ENCODE assay signal across 8 mouse cellular contexts in the genomic region with DNA sequence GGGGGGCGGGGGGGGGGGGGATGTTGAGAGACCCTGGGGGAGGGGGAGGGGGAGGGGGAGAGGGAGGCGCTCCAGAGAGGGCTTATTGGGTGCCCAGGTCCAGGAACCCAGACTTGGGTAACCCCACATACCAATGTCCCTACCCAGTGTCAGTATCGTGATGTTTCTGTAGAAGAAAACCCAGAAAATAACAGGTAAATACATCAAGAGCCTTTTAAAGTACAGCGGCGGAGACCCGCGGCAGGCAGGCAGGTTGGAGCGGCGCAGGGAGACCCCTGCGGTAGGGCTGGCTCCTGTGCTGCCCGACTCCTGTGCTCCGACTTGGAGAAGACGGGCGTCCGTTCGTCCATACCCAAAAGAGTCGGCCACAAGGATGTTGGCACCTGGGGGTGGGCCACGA. TPM values are rescaled to one million over a fixed set of nuclear protein-coding genes. Genes with fewer than 3 reads are reported as not detected.
DNase-seq lines count a peak whose midpoint lies in the region; ATAC-seq and TF ChIP-seq lines count a peak whose summit lies in the region.

No protein-coding gene starts in this region.

- no peak; the same call in 1 of the 2 replicates for ATAC-seq in kidney, embryonic 14.5 days (ENCODE audit: low FRiP score, low TSS enrichment)
- ATAC-seq in intestine, postnatal 0 days, result no peak
- ATAC-seq in neural tube, embryonic 13.5 days (ENCODE audit: low read depth), result peak; percentile 30; the same call in 1 of the 2 replicates

- H3K4me2 ChIP-seq in kidney, embryonic 14.5 days (replicated peaks; ENCODE audit: low read depth, low read length), result peak overlapping the region; percentile 54
- peak overlapping the region; percentile 64 for H3K4me2 ChIP-seq in intestine, postnatal 0 days (replicated peaks; ENCODE audit: low read depth)
- peak overlapping the region; percentile 59 for H3K4me2 ChIP-seq in neural tube, embryonic 13.5 days

- no peak for TF ChIP-seq CTCF in intestine, postnatal 0 days (IDR thresholded peaks at IDR 0.05; ENCODE audit: low read depth)

- peaks cover 5% of the 10 kb centered on the region; the same call in 1 of the 2 replicates for H3K4me1 ChIP-seq in kidney, embryonic 14.5 days (ENCODE audit: control insufficient read depth, insufficient read depth, low read length)
- no peaks in the 10 kb centered on the region for H3K4me1 ChIP-seq in intestine, postnatal 0 days (replicated peaks; ENCODE audit: control insufficient read depth, insufficient read depth, low read length)
- H3K4me1 ChIP-seq in neural tube, embryonic 13.5 days (replicated peaks), result no peaks in the 10 kb centered on the region; the same call in 1 of the 2 replicates

- H3K9ac ChIP-seq in kidney, embryonic 14.5 days (ENCODE audit: low read depth, low read length), result no peak overlapping the region
- no peak overlapping the region for H3K9ac ChIP-seq in intestine, postnatal 0 days (ENCODE audit: low read depth, low read length)
- H3K9ac ChIP-seq in neural tube, embryonic 13.5 days, result no peak overlapping the region

- H3K27me3 ChIP-seq in kidney, embryonic 14.5 days (ENCODE audit: control insufficient read depth, insufficient read depth, low read length), result peaks cover 61% of the 10 kb centered on the region
- peaks cover 75% of the 10 kb centered on the region for H3K27me3 ChIP-seq in intestine, postnatal 0 days (replicated peaks; ENCODE audit: control insufficient read depth, insufficient read depth, low read length)
- peaks cover 89% of the 10 kb centered on the region for H3K27me3 ChIP-seq in neural tube, embryonic 13.5 days

- DNase-seq in kidney, postnatal 4 days, result no peak
- DNase-seq in embryo, embryonic 10.5 days (ENCODE audit: low spot score), result peak; percentile 29
- no peak for DNase-seq in frontal cortex, postnatal 14 days (ENCODE audit: low spot score in 2 of 2)
- no peak for DNase-seq in spleen, adult 18-20 months
- no peak for DNase-seq in kidney, postnatal 14 days

- H3K4me3 ChIP-seq in kidney, embryonic 14.5 days (ENCODE audit: low read length), result peak overlapping the region; percentile 36
- H3K4me3 ChIP-seq in intestine, postnatal 0 days (ENCODE audit: low read depth, low read length), result peak overlapping the region; percentile 30
- H3K4me3 ChIP-seq in neural tube, embryonic 13.5 days, result peak overlapping the region; percentile 33

- no peak overlapping the region for H3K27ac ChIP-seq in kidney, embryonic 14.5 days (ENCODE audit: low read depth, low read length)
- H3K27ac ChIP-seq in intestine, postnatal 0 days (ENCODE audit: low read depth, low read length), result no peak overlapping the region
- no peak overlapping the region for H3K27ac ChIP-seq in neural tube, embryonic 13.5 days (replicated peaks)

- no peaks in the 10 kb centered on the region for H3K36me3 ChIP-seq in kidney, embryonic 14.5 days (ENCODE audit: control insufficient read depth, insufficient read depth, low read length)
- H3K36me3 ChIP-seq in intestine, postnatal 0 days (ENCODE audit: control insufficient read depth, insufficient read depth), result no peaks in the 10 kb centered on the region
- H3K36me3 ChIP-seq in neural tube, embryonic 13.5 days, result no peaks in the 10 kb centered on the region

- no peaks in the 10 kb centered on the region for H3K9me3 ChIP-seq in kidney, embryonic 14.5 days (ENCODE audit: control insufficient read depth, low read length)
- H3K9me3 ChIP-seq in intestine, postnatal 0 days (ENCODE audit: control insufficient read depth), result no peaks in the 10 kb centered on the region
- no peaks in the 10 kb centered on the region for H3K9me3 ChIP-seq in neural tube, embryonic 13.5 days

- WGBS in kidney, embryonic 14.5 days, result 0% methylated on average over 12 of the region's 18 CpGs
- WGBS in intestine, postnatal 0 days, result 0% methylated on average over 11 of the region's 18 CpGs
- 0% methylated on average over 17 of the region's 18 CpGs for WGBS in neural tube, embryonic 13.5 days

RNA-seq across cellular contexts. Expression of a gene that starts 33.9 kb away (rescaled TPM):
- polyA plus RNA-seq in kidney, embryonic 14.5 days (2014; fragmentation: Nextera tagmentation; extraction: Ambion mirVana), result 1.8 and 2.2 TPM in 2 replicates
- 2.7 TPM in 2 replicates for polyA plus RNA-seq in intestine, postnatal 0 days (2015; fragmentation: Nextera tagmentation; extraction: Ambion mirVana)
- 1.9 and 2.1 TPM in 2 replicates for polyA plus RNA-seq in neural tube, embryonic 13.5 days (2015; fragmentation: Nextera tagmentation; extraction: Ambion mirVana)

RNA-seq across cellular contexts. Expression of a gene that starts 58.1 kb away (rescaled TPM):
- 21.8 and 45.2 TPM in 2 replicates for polyA plus RNA-seq in kidney, embryonic 14.5 days (2014; fragmentation: Nextera tagmentation; extraction: Ambion mirVana)
- 2.3 and 3.9 TPM in 2 replicates for polyA plus RNA-seq in intestine, postnatal 0 days (2015; fragmentation: Nextera tagmentation; extraction: Ambion mirVana)
- polyA plus RNA-seq in neural tube, embryonic 13.5 days (2015; fragmentation: Nextera tagmentation; extraction: Ambion mirVana), result 2.1 and 2.7 TPM in 2 replicates

RNA-seq across cellular contexts. Expression of a gene that starts 59.2 kb away (rescaled TPM):
- polyA plus RNA-seq in kidney, embryonic 14.5 days (2014; fragmentation: Nextera tagmentation; extraction: Ambion mirVana), result 72.6 and 85.9 TPM in 2 replicates
- 13.3 and 19.9 TPM in 2 replicates for polyA plus RNA-seq in intestine, postnatal 0 days (2015; fragmentation: Nextera tagmentation; extraction: Ambion mirVana)
- 13.1 and 17.8 TPM in 2 replicates for polyA plus RNA-seq in neural tube, embryonic 13.5 days (2015; fragmentation: Nextera tagmentation; extraction: Ambion mirVana)
